Mouse (Mus musculus) retina, postnatal 1 day (tissue): Measurements from ENCODE around the gene Fndc9.

ENCODE experiments used
- DNase-seq: peaks from one replicate; pipeline ENCODE4 v3.0.0-alpha.2; 2012

Fndc9 gene

GRCm38 (mm10) chr11:46278140-46278539 lies 42.8 kb downstream of the Fndc9 start:
- no peak for DNase-seq

GRCm38 (mm10) chr11:46278709-46279108 lies 43.4 kb downstream of the Fndc9 start:
- DNase-seq = no peak

GRCm38 (mm10) chr11:46282612-46283011 lies 47.3 kb downstream of the Fndc9 start:
- DNase-seq = no peak

- no peak for DNase-seq
Measured at GRCm38 (mm10) chr11:46283800-46284199, 48.5 kb downstream of the Fndc9 start.

- no peak for DNase-seq
Measured at GRCm38 (mm10) chr11:46286803-46287202, 51.5 kb downstream of the Fndc9 start.

GRCm38 (mm10) chr11:46288091-46288490 lies 52.8 kb downstream of the Fndc9 start:
- no peak for DNase-seq

DNA sequence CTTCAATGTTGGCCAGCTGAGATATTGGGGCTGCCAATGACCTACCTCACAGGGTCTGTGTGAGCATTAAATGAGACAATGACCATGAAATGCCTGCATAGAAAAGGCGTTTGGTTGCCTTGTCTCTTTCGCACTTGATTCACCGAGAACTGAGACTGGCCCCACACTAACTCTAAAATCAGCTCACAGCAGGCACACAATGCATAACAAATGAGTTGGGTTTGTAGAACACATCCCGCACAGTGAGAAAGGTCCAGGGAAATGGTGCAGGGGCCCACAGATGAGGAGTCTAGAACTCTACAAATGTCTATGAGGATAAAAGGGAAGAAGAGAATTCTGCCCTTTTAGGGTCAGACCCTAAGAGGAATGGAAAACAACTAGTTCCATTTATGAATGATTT lies 53.7 kb downstream of the Fndc9 start:
- DNase-seq = no peak
